Mouse (Mus musculus) heart, embryonic 14.5 days (tissue): ENCODE data around the gene Coro7. TPM values are rescaled to one million over a fixed set of nuclear protein-coding genes. Genes with fewer than 3 reads are reported as not detected.

Experiments used
- ATAC-seq: fragments of 200-750 bp; cut with Nextera tagmentation; 2 replicates; pipeline ENCODE4 v1.8.0; 2017; ENCODE audit warnings: low read depth, moderate TSS enrichment; ENCODE audit not compliant: insufficient number of reproducible peaks, insufficient read depth, low FRiP score
- H3K27ac ChIP-seq, 2 experiments: fragments of 200-500 bp in 1 of 2; fragments of 300-500 bp in 1 of 2; sonication (generic) in 1 of 2; replicated peaks in 1 of 2; 2 replicates each; pipeline ENCODE4 v1.5.1; 2012 to 2014; ENCODE audit warnings: low read depth in 2 of 2, low read length in 2 of 2, control low read depth in 1 of 2, mild to moderate bottlenecking in 1 of 2, mixed read lengths in 1 of 2; ENCODE audit not compliant: control insufficient read depth in 1 of 2, insufficient read depth in 1 of 2
- H3K27me3 ChIP-seq: fragments of 300-500 bp; sonication (generic); 2 replicates; pipeline ENCODE4 v1.6.1; 2014; ENCODE audit warnings: mild to moderate bottlenecking, low read length, control low read depth; ENCODE audit not compliant: control insufficient read depth, insufficient read depth
- H3K36me3 ChIP-seq: fragments of 300-500 bp; sonication (generic); 2 replicates; pipeline ENCODE4 v1.6.1; 2014; ENCODE audit warnings: mild to moderate bottlenecking, control low read depth, low read length, mixed read lengths; ENCODE audit not compliant: control insufficient read depth, insufficient read depth
- H3K4me1 ChIP-seq, 2 experiments: fragments of 200-500 bp in 1 of 2; fragments of 300-500 bp in 1 of 2; sonication (generic) in 1 of 2; 2 replicates each; pipeline ENCODE4 v1.6.1; 2012 to 2014; ENCODE audit warnings: low read length in 2 of 2, control low read depth in 1 of 2, mixed read lengths in 1 of 2; ENCODE audit not compliant: control insufficient read depth in 2 of 2, insufficient read depth in 2 of 2
- H3K4me2 ChIP-seq: fragments of 300-500 bp; sonication (generic); 2 replicates; pipeline ENCODE4 v1.6.1; 2014; ENCODE audit warnings: mild to moderate bottlenecking, low read length
- H3K4me3 ChIP-seq, 2 experiments: fragments of 200-500 bp in 1 of 2; fragments of 300-500 bp in 1 of 2; sonication (generic) in 1 of 2; 2 replicates each; pipeline ENCODE4 v1.5.1; 2012 to 2014; ENCODE audit warnings: low read length in 2 of 2, mild to moderate bottlenecking in 2 of 2, control low read depth in 1 of 2, low read depth in 1 of 2, moderate library complexity in 1 of 2; ENCODE audit not compliant: control insufficient read depth in 1 of 2, insufficient read depth in 1 of 2
- H3K9ac ChIP-seq: fragments of 300-500 bp; sonication (generic); 2 replicates; pipeline ENCODE4 v1.6.1; 2014; ENCODE audit warnings: mild to moderate bottlenecking, low read length
- H3K9me3 ChIP-seq: fragments of 300-500 bp; sonication (generic); 2 replicates; pipeline ENCODE4 v1.6.1; 2016; ENCODE audit warnings: low read length, control low read depth; ENCODE audit not compliant: control insufficient read depth
- WGBS: fragments of 180-500 bp; shearing (Covaris S2); extraction: QIAGEN DNeasy Blood & Tissue Kit; methylation state at CpG from one replicate; pipeline ENCODE4 v1.1.7; 2014; 5-methylcytosine and 5-hydroxymethylcytosine counted together
- polyA plus RNA-seq: library from polyadenylated mRNA; unstranded; fragments of >200 nt; fragmentation: Nextera tagmentation; extraction: Ambion mirVana; gene quantifications from 2 replicates; pipeline ENCODE4 v1.2.1, GENCODE M21; 2014

Gene Coro7
- polyA plus RNA-seq, 1 experiment from 2014 or later: 11.9 TPM

DNA sequence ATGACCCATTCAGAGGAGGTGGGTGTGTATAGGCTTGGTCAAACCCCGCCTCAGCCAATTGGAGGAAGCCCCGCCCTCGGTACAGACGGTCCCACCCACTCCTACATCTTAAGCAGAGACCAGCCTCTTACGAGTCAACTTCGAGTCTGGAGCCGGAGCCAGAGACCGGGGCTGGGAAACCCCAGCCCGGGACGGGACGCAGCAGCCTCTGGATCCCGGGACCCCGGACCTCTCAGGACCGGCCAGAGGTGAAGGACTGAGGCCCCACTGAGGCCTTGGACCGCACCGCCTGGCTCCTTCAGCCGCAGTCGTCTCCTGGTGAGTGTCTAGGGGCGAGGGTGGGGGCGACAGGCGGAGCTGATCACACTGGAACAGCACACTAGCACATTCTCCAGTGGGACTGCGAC lies 39.7 kb downstream of the Coro7 start, which contains the start of the genes Vasn and Dnaja3:
TSS of gene Vasn (plus strand) at position 111 of the 407 bp plus-strand sequence.
TSS of gene Dnaja3 (plus strand) at position 159 of the 407 bp plus-strand sequence.
- Histone ChIP-seq H3K9ac (peak within 1 kb of the TSS; percentile 90), H3K36me3 (no peaks in the 10 kb centered on the region), H3K4me2 (peak within 1 kb of the TSS; percentile 89), H3K27me3 (no peaks in the 10 kb centered on the region), H3K4me1 (peaks cover 51 to 66% of the 10 kb centered on the region in 2 experiments), H3K27ac (peak within 1 kb of the TSS; percentile 82 to 91), H3K4me3 (peak within 1 kb of the TSS; percentile 82 to 85), H3K9me3 (no peaks in the 10 kb centered on the region)
- peak; percentile 77 for ATAC-seq
- WGBS: 4% methylated on average over 22 of the region's 22 CpGs

DNA sequence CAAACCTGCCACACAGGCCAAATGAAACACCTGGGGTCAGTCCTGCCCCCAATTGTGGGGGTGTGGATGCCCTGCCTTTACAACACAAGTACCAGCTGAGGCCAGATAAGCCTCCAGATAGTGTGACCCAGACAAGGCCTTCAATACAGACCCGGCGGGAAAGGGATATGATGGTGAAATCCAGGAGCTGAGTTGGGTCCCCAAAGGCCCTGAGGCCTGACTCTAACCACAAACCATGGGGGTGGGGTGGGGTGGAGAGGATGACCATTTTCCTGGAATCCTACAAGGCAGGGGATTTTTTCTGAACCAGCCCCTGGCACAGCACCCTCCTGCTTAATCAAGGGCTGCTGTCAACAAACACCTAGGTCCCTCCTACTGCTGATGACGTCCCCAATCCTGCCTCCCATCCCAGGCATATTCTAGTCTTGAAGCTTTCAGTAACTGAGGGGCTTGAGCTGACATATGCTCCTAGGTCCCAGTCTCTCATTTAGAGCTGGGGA lies 40.6 kb downstream of the Coro7 start:
- H3K4me1 ChIP-seq: peaks cover 47 to 64% of the 10 kb centered on the region in 2 experiments
- WGBS: 44% methylated on average over 3 of the region's 3 CpGs
- H3K9ac ChIP-seq: no peak overlapping the region
- no peaks in the 10 kb centered on the region for H3K9me3 ChIP-seq
- H3K4me3 ChIP-seq: no peak overlapping the region
- H3K27ac ChIP-seq: no peak overlapping the region
- H3K36me3 ChIP-seq: no peaks in the 10 kb centered on the region
- H3K27me3 ChIP-seq: no peaks in the 10 kb centered on the region
- no peak for ATAC-seq
- H3K4me2 ChIP-seq: no peak overlapping the region

DNA sequence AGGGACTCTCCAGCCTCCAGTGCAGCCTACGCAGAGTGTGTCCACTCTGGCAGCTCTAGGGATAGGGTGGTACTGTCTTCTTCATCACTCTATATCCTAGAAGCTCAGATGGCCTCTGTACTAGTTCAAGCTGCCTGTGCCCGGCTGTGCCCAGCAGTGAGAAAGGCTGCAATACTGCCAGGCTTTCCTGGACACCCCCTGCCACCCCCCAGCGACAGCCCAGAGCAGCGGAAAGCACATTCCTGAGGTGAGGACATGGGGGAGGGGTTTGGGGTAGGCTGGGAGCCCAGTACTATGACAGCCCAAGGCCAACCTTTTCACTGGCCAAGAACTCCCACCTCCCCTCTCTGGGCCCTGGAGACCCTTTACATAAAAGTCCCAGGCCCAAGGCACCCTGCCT lies 43.8 kb downstream of the Coro7 start:
- Histone ChIP-seq H3K4me1 (peaks cover 20 to 32% of the 10 kb centered on the region in 2 experiments), H3K4me3 (no peak overlapping the region), H3K27ac (peak overlapping the region in 1 of 2 experiments; percentile 28; a peak in 1 of 4 replicates), H3K36me3 (0 out of 2 replicates have a peak, but pooled peaks cover 10% of the 10 kb centered on the region), H3K9ac (peak overlapping the region; percentile 16; the same call in 1 of the 2 replicates), H3K9me3 (no peaks in the 10 kb centered on the region), H3K4me2 (no peak overlapping the region), H3K27me3 (no peaks in the 10 kb centered on the region)
- ATAC-seq: no peak
- 48% methylated on average over 4 of the region's 4 CpGs for WGBS

DNA sequence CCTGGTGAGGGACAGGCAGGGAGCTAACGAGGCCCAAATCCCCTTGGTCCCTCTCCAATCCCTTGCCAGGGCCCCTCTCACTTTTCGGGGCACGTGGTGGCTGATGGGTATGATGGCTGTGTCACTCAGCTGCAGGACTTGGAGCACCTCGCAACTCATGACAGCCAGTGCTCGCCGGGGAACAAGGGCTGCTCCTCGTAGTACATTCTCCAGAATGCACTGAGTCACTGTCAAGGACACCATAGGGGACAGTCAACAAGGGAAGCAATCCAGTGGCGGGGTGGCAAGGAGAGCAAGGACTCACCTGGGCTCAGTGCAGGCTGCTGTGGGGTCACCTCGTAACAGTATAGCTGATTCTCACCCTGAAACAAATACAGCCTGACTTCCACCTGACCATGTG lies 44.9 kb downstream of the Coro7 start:
- no peaks in the 10 kb centered on the region for H3K9me3 ChIP-seq
- H3K36me3 ChIP-seq: 0 out of 2 replicates have a peak, but pooled peaks cover 10% of the 10 kb centered on the region
- H3K4me2 ChIP-seq: no peak overlapping the region
- 50% methylated on average over 9 of the region's 9 CpGs for WGBS
- no peak overlapping the region; a peak in 1 of 4 replicates for H3K27ac ChIP-seq
- 0 out of 2 replicates have a peak overlapping the region, but pooled peaks have one; percentile 3 for H3K9ac ChIP-seq
- peaks cover 18 to 30% of the 10 kb centered on the region in 2 experiments for H3K4me1 ChIP-seq
- ATAC-seq: no peak
- H3K4me3 ChIP-seq: no peak overlapping the region
- no peaks in the 10 kb centered on the region for H3K27me3 ChIP-seq

DNA sequence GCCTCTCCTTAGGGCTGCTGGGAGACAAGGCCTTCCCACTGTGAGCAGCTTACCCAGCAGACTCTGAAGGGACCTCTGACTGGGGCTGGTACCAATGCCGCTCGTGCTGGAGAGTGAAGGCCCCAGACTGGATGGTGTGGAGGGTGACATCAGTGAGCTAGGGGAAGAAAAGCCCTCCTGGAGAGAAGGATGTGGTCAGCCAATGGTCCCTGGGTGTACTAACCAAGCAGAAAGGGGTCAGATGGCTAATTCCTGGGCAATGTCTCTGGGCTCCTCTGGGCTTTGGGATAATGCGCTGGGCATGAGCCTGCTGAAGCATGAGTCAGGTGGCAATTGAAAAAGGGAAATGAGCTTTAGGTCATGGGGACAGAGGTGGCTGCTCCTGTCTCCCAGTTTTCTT lies 45.9 kb downstream of the Coro7 start:
- Histone ChIP-seq H3K9ac (no peak overlapping the region), H3K9me3 (no peaks in the 10 kb centered on the region), H3K4me1 (peaks cover 18 to 25% of the 10 kb centered on the region in 2 experiments), H3K27me3 (no peaks in the 10 kb centered on the region), H3K36me3 (0 out of 2 replicates have a peak, but pooled peaks cover 10% of the 10 kb centered on the region), H3K4me3 (no peak overlapping the region), H3K4me2 (no peak overlapping the region), H3K27ac (no peak overlapping the region)
- 95% methylated on average over 3 of the region's 3 CpGs for WGBS
- ATAC-seq: no peak

DNA sequence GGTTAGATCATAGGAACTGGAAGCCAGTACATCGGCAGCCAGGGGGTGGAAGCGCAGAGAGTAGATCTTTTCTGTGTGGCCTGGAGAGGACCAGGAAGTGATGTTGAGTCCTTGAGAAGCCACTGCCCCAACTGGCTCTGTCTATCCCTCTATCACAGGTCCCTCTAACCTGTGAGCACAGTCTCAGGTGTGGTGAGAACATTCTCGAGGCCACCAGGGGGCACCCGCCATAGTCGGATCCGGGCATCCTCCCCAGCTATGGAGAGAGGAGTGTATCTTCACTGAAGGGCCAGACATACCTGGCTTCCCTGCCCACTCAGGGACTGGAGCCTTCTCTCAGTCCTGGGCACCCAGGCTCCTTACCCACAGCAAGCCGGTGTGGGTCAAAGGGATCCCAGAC lies 47.5 kb downstream of the Coro7 start:
- no peak for ATAC-seq
- Histone ChIP-seq H3K27me3 (no peaks in the 10 kb centered on the region), H3K36me3 (0 out of 2 replicates have a peak, but pooled peaks cover 12% of the 10 kb centered on the region), H3K4me2 (no peak overlapping the region), H3K9ac (no peak overlapping the region), H3K4me1 (peaks cover 18 to 31% of the 10 kb centered on the region in 2 experiments), H3K27ac (no peak overlapping the region; a peak in 1 of 4 replicates), H3K4me3 (no peak overlapping the region), H3K9me3 (no peaks in the 10 kb centered on the region)
- WGBS: 50% methylated on average over 7 of the region's 7 CpGs

DNA sequence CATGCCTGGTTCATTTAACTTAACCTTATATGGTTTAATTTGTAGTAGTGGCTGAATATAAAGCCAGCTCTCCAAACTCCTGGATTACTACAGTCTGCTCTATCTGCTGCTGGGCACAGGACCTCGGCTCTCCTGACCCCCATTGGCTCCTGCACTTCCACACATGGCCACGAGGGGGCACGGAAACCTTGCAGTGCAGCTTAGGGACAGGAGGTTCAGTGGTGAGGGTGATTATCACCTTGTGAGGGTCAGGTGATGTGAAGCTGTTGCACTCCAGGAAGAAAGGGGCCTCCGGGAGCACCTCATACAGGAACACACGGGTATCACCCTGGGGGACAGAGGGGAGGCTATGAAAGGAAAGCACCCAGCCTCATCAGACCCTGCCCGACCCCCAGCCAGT lies 49.6 kb downstream of the Coro7 start:
- Histone ChIP-seq H3K4me2 (no peak overlapping the region), H3K36me3 (0 out of 2 replicates have a peak, but pooled peaks cover 12% of the 10 kb centered on the region), H3K27ac (no peak overlapping the region), H3K27me3 (no peaks in the 10 kb centered on the region), H3K4me3 (no peak overlapping the region), H3K4me1 (peaks cover 6 to 20% of the 10 kb centered on the region in 2 experiments), H3K9ac (no peak overlapping the region), H3K9me3 (no peaks in the 10 kb centered on the region)
- 18% methylated on average over 6 of the region's 6 CpGs for WGBS
- no peak for ATAC-seq
